Mouse (Mus musculus): ENCODE data around the gene 1700007K13Rik. TPM values are rescaled to one million over a fixed set of nuclear protein-coding genes. Genes with fewer than 3 reads are reported as not detected.

Gene 1700007K13Rik
- polyA plus RNA-seq (2014; fragmentation: Illumina TruSeq; extraction: RNeasy Lipid Tissue Mini Kit (QIAGEN cat#74804); ENCODE audit: low replicate concordance), result not detected

DNA sequence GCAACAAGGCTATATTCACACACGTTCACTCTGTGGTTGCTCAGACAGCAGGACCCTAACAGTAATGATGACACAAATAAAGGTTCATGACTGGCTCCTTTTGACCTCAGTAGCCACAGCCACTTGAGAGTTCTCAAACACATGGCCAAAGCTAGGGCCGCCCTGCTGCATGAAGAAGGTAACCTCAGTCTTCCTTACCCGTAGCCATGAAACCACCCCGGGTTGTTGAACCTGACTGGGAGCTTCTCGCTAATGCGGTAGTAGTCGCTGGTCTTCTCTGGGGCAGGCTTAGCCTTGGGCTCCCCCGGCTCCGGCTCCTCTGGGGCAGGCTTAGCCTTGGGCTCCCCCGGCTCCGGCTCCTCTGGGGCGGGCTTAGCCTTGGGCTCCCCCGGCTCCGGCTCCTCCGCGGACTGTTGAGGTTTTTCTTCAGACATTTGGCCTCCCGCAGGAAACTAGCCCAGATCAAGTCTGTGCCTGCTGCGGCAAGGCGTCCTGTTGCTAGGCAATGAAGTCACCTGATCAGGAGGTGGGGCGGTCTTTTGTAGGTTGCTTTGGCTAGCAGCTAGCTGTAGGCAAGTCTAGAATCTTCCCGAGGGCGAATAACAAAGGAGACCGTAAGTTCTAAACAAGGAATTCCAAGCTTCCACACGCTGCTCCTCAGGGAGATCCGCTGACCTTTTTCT is at the start of gene 1700007K13Rik:
Gene 1700007K13Rik (minus strand): TSS at position 497 of the 683 bp plus-strand sequence.

DNA sequence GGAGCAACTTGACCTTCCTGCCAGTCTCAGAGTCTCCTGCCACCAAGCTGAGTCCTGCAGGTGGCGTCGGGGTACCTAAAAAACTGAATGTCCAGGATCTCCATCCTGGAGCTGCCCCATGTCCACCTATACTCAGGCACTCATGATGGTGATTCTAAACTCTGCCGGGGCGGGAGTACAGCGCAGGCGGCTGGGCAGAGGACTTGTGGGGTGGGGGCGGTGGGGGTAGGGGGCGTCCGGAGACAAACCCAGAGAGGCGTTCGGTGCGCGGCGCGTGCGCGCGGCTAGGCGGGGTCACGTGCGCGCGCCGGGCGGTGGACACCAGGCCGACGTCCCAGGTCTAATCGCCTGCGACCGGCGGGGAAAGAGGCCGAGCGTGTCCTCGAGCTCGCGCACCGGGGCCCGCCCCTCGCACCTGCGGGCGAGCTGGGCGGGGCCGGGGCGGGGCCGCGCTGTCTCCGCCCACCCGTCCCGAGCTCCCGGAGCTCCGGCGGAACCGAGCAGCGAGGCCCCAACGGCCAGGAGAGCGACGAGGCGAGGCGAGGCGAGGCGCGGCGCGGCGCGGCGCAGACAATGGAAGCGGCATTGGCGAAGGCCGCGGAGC is 46.8 kb upstream of the 1700007K13Rik start, which contains the start of gene Ralgds:
Gene Ralgds (plus strand): TSS at position 328 of the 604 bp plus-strand sequence.

DNA sequence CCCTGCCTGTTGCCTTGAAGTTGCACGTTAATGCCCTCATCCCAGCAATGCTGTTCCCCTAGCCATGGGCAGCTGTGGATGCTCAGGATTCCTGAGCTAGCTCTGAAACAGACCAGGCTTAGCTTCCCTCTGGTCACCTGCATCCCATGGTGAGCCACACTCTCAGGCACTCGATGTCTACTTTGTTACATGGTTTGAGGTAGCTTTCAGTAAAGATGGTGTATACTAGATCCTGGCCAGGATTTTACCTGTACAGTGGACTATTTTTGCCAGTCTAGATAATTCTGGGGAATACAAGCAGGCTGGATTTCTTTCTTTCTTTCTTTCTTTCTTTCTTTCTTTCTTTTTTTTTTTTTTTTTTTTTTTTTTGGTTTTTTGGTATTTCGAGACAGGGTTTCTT is 39.7 kb upstream of the 1700007K13Rik start, which contains the start of gene Gm10134:
Gene Gm10134 (plus strand): TSS at position 301 of the 400 bp plus-strand sequence.

GRCm38 (mm10) chr2:28496671-28497070 is 30.5 kb upstream of the 1700007K13Rik start, which contains the start of gene Gbgt1:
Gbgt1 (plus strand) TSS chr2:28496891.

DNA sequence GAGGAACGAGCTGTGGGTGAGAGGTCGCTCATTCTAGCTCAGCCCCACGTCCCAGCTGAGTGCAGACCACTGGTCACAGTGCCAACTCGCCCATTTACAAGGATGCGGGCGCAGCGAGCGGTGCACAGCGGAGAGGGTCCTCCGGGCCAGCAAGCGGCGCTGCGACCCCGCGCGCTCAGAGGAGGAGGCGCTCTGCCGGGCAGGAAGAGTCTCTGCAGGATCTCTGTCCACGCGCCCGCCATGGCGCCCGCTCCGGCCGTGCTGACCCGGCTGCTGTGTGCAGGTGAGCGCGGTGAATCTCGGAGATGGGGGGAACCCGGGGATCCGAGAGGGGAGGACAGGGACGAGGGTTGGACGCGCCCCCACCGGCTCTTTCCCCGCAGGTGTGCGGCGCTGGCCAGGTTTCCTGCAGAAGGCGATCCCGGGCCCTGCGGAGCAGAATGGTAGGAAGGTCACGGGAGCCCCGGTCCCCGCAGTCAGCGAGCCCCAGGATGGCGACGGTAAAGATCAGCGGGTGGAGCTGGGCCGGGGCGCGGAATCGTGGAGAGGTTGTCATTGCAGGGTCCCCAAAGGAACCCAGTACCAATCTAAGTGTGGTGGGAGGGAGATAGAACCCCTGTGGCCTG is 1.8 kb upstream of the 1700007K13Rik start, which contains the start of gene Mrps2:
Gene Mrps2 (plus strand): TSS at position 207 of the 626 bp plus-strand sequence.

DNA sequence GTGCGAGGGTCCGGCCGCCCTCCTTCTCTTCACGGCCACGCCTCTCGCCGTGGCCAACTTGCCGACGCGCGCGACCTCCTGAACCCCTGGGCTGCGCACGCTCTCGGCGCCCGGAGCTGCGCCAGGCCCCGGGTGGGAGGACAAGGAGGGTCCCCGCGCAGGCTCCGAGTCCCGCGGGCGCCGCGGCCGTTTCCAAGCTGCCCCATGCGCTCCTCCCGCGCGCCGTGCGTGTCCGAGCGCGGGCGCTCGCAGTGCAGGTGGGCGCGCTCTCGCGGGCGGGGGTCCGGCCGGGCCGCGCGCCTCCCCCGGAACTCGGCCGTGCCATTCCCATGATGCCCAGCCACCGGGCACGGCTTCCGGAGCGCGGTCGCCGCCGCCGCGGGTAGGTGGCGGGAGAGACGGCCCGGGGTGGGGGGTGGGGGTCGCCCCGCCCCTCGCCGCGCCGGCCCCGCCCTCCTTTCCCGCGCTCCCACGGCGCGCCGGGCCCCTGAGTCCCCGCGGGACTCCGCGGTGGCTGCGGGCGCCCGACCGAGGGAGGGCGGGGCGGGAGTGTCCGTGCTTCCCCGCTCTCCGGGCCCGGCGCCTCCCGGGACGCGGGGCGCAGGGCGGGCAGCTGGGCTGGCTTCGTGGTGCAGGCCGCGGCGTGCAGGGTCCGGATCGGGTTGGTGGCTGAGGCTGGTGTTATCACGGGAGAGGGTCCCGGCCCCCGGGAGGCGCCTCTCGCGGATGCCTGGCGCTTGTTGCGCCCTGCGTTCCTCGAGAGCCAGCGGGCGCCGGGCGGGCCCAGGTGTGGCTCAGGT is 19.4 kb downstream of the 1700007K13Rik start, which contains the start of gene Ppp1r26:
Gene Ppp1r26 (plus strand): TSS at position 286 of the 800 bp plus-strand sequence.

Other genes starting within 250 kb of the 1700007K13Rik start
- gene Ppp1r26, start 19.5 kb downstream of the 1700007K13Rik start, polyA plus RNA-seq (2014; fragmentation: Illumina TruSeq; extraction: RNeasy Lipid Tissue Mini Kit (QIAGEN cat#74804); ENCODE audit: low replicate concordance), result 0.56 TPM
- 69.0 TPM for gene Mrps2, start 1.7 kb upstream of the 1700007K13Rik start, polyA plus RNA-seq (2014; fragmentation: Illumina TruSeq; extraction: RNeasy Lipid Tissue Mini Kit (QIAGEN cat#74804); ENCODE audit: low replicate concordance)
- not detected for gene Gbgt1, start 30.6 kb upstream of the 1700007K13Rik start, polyA plus RNA-seq (2014; fragmentation: Illumina TruSeq; extraction: RNeasy Lipid Tissue Mini Kit (QIAGEN cat#74804); ENCODE audit: low replicate concordance)
- gene Gm10134, start 39.8 kb upstream of the 1700007K13Rik start, polyA plus RNA-seq (2014; fragmentation: Illumina TruSeq; extraction: RNeasy Lipid Tissue Mini Kit (QIAGEN cat#74804); ENCODE audit: low replicate concordance), result not detected
- gene Ralgds, start 46.8 kb upstream of the 1700007K13Rik start, polyA plus RNA-seq (2014; fragmentation: Illumina TruSeq; extraction: RNeasy Lipid Tissue Mini Kit (QIAGEN cat#74804); ENCODE audit: low replicate concordance), result 8.7 TPM
- 256 TPM for gene Cel, start 97.1 kb upstream of the 1700007K13Rik start, polyA plus RNA-seq (2014; fragmentation: Illumina TruSeq; extraction: RNeasy Lipid Tissue Mini Kit (QIAGEN cat#74804); ENCODE audit: low replicate concordance)
- 1.4 TPM for gene Gtf3c5, start 117.4 kb upstream of the 1700007K13Rik start, polyA plus RNA-seq (2014; fragmentation: Illumina TruSeq; extraction: RNeasy Lipid Tissue Mini Kit (QIAGEN cat#74804); ENCODE audit: low replicate concordance)
- gene Gfi1b, start 155.7 kb upstream of the 1700007K13Rik start, polyA plus RNA-seq (2014; fragmentation: Illumina TruSeq; extraction: RNeasy Lipid Tissue Mini Kit (QIAGEN cat#74804); ENCODE audit: low replicate concordance), result not detected
- gene Tsc1, start 174.9 kb upstream of the 1700007K13Rik start, polyA plus RNA-seq (2014; fragmentation: Illumina TruSeq; extraction: RNeasy Lipid Tissue Mini Kit (QIAGEN cat#74804); ENCODE audit: low replicate concordance), result 4.8 TPM
- gene Spaca9, start 233.4 kb upstream of the 1700007K13Rik start, polyA plus RNA-seq (2014; fragmentation: Illumina TruSeq; extraction: RNeasy Lipid Tissue Mini Kit (QIAGEN cat#74804); ENCODE audit: low replicate concordance), result not detected
- not detected for gene Ak8, start 233.8 kb upstream of the 1700007K13Rik start, polyA plus RNA-seq (2014; fragmentation: Illumina TruSeq; extraction: RNeasy Lipid Tissue Mini Kit (QIAGEN cat#74804); ENCODE audit: low replicate concordance)

Measured in small intestine, adult 10 weeks (tissue).